Mouse (Mus musculus): ENCODE results near the gene Mink1.

Gene Mink1

DNA sequence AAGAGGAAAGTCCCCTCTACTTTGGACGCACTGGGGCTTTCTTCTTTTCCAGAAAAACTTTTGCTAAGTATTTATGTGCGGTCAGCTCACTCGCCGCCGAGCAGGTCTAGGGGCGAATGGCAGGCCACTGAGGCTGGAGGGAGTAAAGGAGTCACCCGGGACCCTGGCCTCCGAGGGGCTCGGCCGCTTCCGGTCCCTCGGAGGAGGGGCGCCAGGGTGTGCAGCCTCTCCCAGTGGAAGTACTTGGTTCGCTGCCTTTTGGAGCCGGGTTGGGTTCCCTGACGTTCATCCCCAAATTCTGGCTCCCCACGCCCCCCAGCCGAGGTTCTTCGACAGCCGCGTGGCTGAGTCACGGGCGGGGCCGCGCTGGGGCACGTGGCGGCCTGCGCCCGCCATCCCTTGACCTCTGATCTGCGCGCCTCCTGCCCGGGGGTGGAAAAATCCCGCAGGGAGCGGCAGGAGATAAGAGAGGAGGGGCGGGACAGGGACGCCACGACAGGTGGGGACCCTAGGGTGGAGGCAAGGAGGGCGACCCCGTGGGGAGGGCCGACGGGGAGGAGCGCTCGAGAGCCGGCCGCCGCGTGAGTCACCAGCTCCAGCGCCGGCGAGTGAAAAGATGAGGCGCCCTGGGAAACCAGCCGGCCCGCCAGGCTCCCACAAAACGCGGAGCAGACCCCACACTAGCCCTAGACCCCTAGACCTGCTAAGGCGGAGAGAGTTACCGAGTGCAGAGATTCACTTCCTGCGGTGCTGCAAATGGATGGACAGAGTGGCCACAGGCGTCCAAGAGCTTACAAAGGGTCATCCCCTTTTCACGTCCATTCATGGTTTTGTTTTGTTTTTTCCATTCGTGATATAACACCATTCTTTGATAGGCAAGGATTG, 93.1 kb downstream of the Mink1 start:
- DNase-seq = peak; percentile 79

DNA sequence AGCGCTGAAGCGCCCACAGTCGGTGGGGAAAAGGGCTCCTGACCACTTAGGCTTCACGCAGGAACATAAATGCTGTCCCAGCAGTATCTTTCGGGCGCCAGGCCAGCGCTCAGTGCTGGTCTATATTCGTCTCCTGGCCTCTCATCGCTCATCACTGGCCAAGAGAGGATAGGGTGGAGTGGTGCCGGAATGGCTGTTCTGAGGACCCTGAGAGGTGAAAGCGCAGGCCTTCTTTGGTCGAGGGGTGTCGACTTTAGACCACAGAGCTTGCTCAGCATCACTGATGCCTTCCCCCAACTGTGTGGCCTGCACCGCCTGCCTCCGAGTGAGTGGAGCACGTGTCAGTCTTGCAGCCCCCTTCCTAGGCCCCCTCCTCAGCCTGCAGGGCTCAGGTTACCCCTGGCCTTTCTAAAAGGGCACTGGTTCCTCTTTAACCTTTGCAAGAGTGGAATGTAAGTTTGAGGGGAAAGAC, 93.8 kb downstream of the Mink1 start:
- peak; percentile 22 for DNase-seq

DNA sequence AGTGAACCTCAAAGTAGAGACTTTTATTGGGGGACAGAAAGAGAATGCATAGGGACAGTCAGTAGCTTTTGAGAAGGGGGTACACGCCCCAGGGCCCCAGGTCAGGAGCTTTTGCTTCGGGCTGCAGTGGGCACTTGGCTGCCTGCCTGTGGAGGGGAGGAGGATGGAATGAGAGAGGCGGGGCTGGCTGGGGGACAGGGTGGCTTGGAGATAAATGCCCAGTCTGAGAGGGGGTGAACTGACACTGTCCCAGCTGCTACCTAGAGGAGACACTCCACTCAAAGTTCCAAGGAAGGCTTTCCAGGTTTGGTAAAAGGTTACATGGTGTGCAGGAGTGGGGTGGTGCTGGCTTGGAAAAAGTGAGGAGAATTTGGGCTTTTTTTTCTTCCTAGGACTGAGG, 94.3 kb downstream of the Mink1 start, which contains the start of gene Eno3:
Eno3 (plus strand) TSS at position 239 of the 400 bp plus-strand sequence.
- no peak for DNase-seq

DNA sequence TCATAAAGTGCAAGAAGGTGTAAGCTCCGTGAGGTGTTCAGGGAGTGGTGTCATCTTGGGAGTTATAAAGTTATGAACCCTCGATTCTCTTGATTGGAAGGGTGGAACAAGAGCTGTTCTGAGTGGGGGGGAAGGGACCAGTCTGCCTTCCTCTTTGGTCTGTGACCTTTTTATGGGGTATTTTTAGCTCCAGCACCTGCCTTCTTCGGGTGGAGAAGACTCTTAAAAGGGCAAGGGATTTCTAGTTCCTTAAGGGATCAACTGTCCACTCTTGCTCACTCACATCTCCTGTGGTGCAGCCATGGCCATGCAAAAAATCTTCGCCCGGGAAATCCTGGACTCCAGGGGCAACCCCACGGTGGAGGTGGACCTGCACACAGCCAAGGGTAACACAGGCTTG, 94.9 kb downstream of the Mink1 start:
- peak; percentile 47 for DNase-seq

DNA sequence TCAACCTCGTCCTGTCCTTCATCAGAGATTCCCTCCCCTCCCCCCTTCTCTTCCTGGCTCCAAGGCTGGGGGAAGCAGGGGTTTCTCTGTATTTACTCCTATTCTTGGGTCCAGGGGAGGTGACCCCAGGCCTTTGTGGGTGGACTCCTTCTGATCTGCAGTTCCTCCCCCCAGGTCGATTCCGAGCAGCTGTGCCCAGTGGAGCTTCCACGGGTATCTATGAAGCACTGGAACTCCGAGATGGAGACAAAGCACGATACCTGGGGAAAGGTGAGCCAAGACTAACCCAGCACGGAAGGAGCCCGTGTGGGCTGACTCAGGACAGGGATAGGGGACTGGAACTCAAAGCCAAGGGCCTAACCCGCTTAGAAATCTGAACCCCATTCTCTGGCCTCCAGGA, 95.3 kb downstream of the Mink1 start:
- DNase-seq = no peak

DNA sequence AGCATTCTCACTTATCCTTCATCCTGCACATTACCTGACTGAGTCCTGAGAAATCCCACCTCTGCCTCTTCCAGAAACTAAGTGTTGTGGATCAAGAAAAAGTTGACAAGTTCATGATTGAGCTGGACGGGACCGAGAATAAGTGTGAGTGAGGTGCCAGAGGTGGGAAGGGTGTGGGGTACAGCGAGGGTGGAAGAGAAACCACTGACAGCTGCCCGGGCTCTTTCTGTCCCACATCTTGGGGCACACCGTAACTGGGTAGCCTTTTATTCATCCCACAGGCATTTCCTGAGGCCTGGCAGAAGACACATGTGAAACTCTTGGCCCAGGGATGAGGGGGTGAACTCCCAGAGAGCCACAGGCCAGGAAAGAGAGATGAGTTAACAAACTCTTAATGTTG, 95.8 kb downstream of the Mink1 start:
- no peak for DNase-seq

DNA sequence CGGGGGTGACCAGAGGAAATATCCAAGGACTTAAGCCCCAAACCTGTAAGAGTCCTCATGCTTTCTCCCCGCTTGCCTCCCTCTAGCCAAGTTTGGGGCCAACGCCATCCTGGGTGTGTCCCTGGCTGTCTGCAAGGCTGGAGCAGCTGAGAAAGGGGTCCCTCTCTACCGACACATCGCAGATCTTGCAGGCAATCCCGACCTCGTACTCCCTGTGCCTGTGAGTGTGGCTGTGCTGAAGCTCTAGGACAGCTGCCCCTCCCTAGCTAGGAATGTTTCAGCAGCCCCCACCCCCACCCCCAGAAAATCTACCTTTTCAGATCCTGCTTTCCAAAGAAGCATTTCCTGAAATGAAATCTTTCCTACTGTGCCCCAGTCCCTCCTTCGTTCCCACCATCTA, 96.3 kb downstream of the Mink1 start:
- no peak for DNase-seq

DNA sequence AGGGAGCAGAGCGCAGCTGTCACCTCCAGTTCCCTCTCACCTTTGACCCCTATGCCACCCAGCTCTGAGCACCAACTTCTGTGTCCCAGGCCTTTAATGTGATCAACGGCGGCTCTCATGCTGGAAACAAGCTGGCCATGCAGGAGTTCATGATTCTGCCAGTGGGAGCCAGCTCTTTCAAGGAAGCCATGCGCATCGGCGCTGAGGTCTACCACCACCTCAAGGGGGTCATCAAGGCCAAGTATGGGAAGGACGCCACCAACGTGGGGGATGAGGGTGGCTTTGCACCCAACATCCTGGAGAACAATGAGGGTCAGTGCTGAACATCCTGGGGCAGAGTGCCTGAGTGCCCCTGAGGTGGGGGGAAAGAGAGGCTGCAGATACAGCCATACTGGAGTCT, 97.9 kb downstream of the Mink1 start:
- DNase-seq = no peak

DNA sequence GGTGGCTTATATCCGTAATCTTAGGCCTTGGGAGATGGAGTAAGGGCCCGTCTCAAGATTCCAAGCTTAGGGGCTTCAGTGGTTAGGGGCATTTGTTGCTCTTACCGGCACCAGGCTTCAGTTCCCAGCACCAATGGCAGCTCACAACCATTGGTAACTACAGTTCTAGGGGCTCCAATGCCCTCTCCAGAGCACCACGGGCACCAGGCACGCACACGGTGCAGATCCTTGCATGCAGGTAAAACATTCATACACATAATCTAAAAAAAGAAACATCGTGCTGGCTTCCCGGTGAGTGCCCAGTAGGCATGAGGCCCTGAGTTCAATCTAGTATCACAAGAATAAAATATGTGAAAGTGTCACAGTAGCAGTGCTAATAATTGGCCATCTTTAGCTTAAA, 100.4 kb downstream of the Mink1 start:
- no peak for DNase-seq

DNA sequence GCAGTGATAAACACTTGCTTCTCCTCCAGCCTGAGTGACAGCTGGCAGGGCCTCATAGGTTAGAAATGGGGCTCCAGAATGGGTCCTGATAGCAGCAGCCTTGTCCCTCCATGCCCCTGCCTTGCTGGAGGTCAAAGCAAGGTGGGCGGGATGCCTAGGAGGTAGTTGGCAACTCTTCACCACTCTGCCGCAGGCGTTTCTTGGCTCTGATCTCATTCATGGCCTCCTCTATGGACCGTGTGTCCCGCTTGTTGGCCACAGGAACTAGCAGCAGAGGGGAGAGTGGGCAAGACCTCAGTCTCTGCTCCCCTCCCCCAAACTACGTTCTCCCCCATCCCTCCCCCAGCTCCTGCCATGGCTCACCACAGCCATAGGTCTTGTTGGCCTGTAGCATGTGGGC, 101.3 kb downstream of the Mink1 start:
- no peak for DNase-seq

All from thymus, postnatal 25 days (tissue).